In genomic region chr5:137340222-137340621, GRCm38 (mm10) we compare ENCODE assay signal across 8 mouse cellular contexts. TPM values are rescaled to one million over a fixed set of nuclear protein-coding genes. Genes with fewer than 3 reads are reported as not detected.
DNase-seq lines count a peak whose midpoint lies in the region; ATAC-seq lines count a peak whose summit lies in the region.
"Had no signal": no experiment of that assay in that cellular context is flagged by ENCODE, and none has a peak within 500 bp of the region (broad histone marks: within the 10 kb centered on the region; RNA-seq: fewer than 3 reads in every experiment).

No protein-coding gene starts in this region.

- 0 out of 2 replicates have a peak, but pooled peaks cover 2% of the 10 kb centered on the region for H3K9me3 ChIP-seq in kidney, embryonic 15.5 days (replicated peaks)
- H3K9me3 ChIP-seq in embryonic facial prominence, embryonic 13.5 days: no peaks in the 10 kb centered on the region
- H3K9me3 ChIP-seq in heart, embryonic 16.5 days (replicated peaks; ENCODE audit: control insufficient read depth, low read length): 0 out of 2 replicates have a peak, but pooled peaks cover 3% of the 10 kb centered on the region
- no peaks in the 10 kb centered on the region for H3K9me3 ChIP-seq in midbrain, embryonic 15.5 days

- ATAC-seq in kidney, embryonic 15.5 days (replicated peaks; ENCODE audit: low FRiP score): no peak
- no peak for ATAC-seq in embryonic facial prominence, embryonic 13.5 days (ENCODE audit: insufficient number of reproducible peaks, insufficient read depth, low FRiP score, low TSS enrichment, low read depth)
- ATAC-seq in heart, embryonic 16.5 days (replicated peaks; ENCODE audit: extremely low read depth, insufficient read depth, low FRiP score): no peak
- no peak for ATAC-seq in midbrain, embryonic 15.5 days (replicated peaks)

- H3K27ac ChIP-seq in kidney, embryonic 15.5 days: peak overlapping the region; percentile 92
- peak overlapping the region; percentile 90 for H3K27ac ChIP-seq in embryonic facial prominence, embryonic 13.5 days
- H3K27ac ChIP-seq in heart, embryonic 16.5 days (ENCODE audit: low read length): peak overlapping the region; percentile 91
- H3K27ac ChIP-seq in midbrain, embryonic 15.5 days: peak overlapping the region; percentile 82

- no peak for DNase-seq in kidney, postnatal 10 days
- DNase-seq in adrenal gland, postnatal 25 days: no peak
- no peak for DNase-seq in frontal cortex, postnatal 25 days (ENCODE audit: low spot score in 2 of 2)
- DNase-seq: thymus, postnatal 14 days had no signal

- 75% methylated on average over 6 of the region's 6 CpGs for WGBS in kidney, embryonic 15.5 days
- WGBS in embryonic facial prominence, embryonic 13.5 days: 69% methylated on average over 6 of the region's 6 CpGs
- WGBS in heart, embryonic 16.5 days: 74% methylated on average over 6 of the region's 6 CpGs
- WGBS in midbrain, embryonic 15.5 days: 81% methylated on average over 6 of the region's 6 CpGs

- H3K4me3 ChIP-seq in kidney, embryonic 15.5 days (replicated peaks): no peak overlapping the region; the same call in 1 of the 2 replicates
- no peak overlapping the region for H3K4me3 ChIP-seq in embryonic facial prominence, embryonic 13.5 days
- H3K4me3 ChIP-seq in heart, embryonic 16.5 days (ENCODE audit: low read length): no peak overlapping the region
- 0 out of 2 replicates have a peak overlapping the region, but pooled peaks have one; percentile 45 for H3K4me3 ChIP-seq in midbrain, embryonic 15.5 days

- no peaks in the 10 kb centered on the region for H3K27me3 ChIP-seq in kidney, embryonic 15.5 days
- H3K27me3 ChIP-seq in embryonic facial prominence, embryonic 13.5 days: no peaks in the 10 kb centered on the region
- H3K27me3 ChIP-seq in heart, embryonic 16.5 days (ENCODE audit: control insufficient read depth, insufficient read depth, low read length): no peaks in the 10 kb centered on the region
- H3K27me3 ChIP-seq in midbrain, embryonic 15.5 days (replicated peaks): no peaks in the 10 kb centered on the region

- H3K4me1 ChIP-seq in kidney, embryonic 15.5 days: peaks cover 34% of the 10 kb centered on the region
- H3K4me1 ChIP-seq in embryonic facial prominence, embryonic 13.5 days: peaks cover 17% of the 10 kb centered on the region
- H3K4me1 ChIP-seq in heart, embryonic 16.5 days (ENCODE audit: control insufficient read depth, insufficient read depth, low read length): peaks cover 14% of the 10 kb centered on the region
- peaks cover 20% of the 10 kb centered on the region for H3K4me1 ChIP-seq in midbrain, embryonic 15.5 days

- H3K4me2 ChIP-seq in kidney, embryonic 15.5 days: peak overlapping the region; percentile 77; the same call in 1 of the 2 replicates
- H3K4me2 ChIP-seq in embryonic facial prominence, embryonic 13.5 days: peak overlapping the region; percentile 75; the same call in 1 of the 2 replicates
- no peak overlapping the region for H3K4me2 ChIP-seq in heart, embryonic 16.5 days (ENCODE audit: low read depth, low read length)
- peak overlapping the region; percentile 85 for H3K4me2 ChIP-seq in midbrain, embryonic 15.5 days

- no peak overlapping the region; the same call in 1 of the 2 replicates for H3K9ac ChIP-seq in kidney, embryonic 15.5 days
- no peak overlapping the region for H3K9ac ChIP-seq in embryonic facial prominence, embryonic 13.5 days
- H3K9ac ChIP-seq in heart, embryonic 16.5 days (ENCODE audit: low read length): no peak overlapping the region
- H3K9ac ChIP-seq in midbrain, embryonic 15.5 days: 0 out of 2 replicates have a peak overlapping the region, but pooled peaks have one; percentile 53

- no peaks in the 10 kb centered on the region for H3K36me3 ChIP-seq in kidney, embryonic 15.5 days
- H3K36me3 ChIP-seq in embryonic facial prominence, embryonic 13.5 days: no peaks in the 10 kb centered on the region
- H3K36me3 ChIP-seq in heart, embryonic 16.5 days (ENCODE audit: control insufficient read depth, insufficient read depth): no peaks in the 10 kb centered on the region
- H3K36me3 ChIP-seq in midbrain, embryonic 15.5 days (replicated peaks): no peaks in the 10 kb centered on the region

RNA-seq across cellular contexts. Expression of gene Slc12a9, which starts 6.8 kb away (rescaled TPM):
- polyA plus RNA-seq in kidney, embryonic 15.5 days (2015; fragmentation: Nextera tagmentation; extraction: Ambion mirVana): 14.2 and 16.0 TPM in 2 replicates
- 16.0 and 16.1 TPM in 2 replicates for polyA plus RNA-seq in embryonic facial prominence, embryonic 13.5 days (2015; fragmentation: Nextera tagmentation; extraction: Ambion mirVana)
- 7.7 and 8.5 TPM in 2 replicates for polyA plus RNA-seq in heart, embryonic 16.5 days (2015; fragmentation: Nextera tagmentation; extraction: Ambion mirVana)
- polyA plus RNA-seq in midbrain, embryonic 15.5 days (2015; fragmentation: Nextera tagmentation; extraction: Ambion mirVana): 27.7 and 29.5 TPM in 2 replicates
- 9.2 and 17.7 TPM in 2 replicates for total RNA-seq in adrenal gland, postnatal 25 days (2021)

RNA-seq across cellular contexts. Expression of gene Ephb4, which starts 9.7 kb away (rescaled TPM):
- 49.1 and 54.9 TPM in 2 replicates for polyA plus RNA-seq in kidney, embryonic 15.5 days (2015; fragmentation: Nextera tagmentation; extraction: Ambion mirVana)
- polyA plus RNA-seq in embryonic facial prominence, embryonic 13.5 days (2015; fragmentation: Nextera tagmentation; extraction: Ambion mirVana): 70.4 and 71.0 TPM in 2 replicates
- 32.1 and 36.4 TPM in 2 replicates for polyA plus RNA-seq in heart, embryonic 16.5 days (2015; fragmentation: Nextera tagmentation; extraction: Ambion mirVana)
- polyA plus RNA-seq in midbrain, embryonic 15.5 days (2015; fragmentation: Nextera tagmentation; extraction: Ambion mirVana): 6.8 and 8.7 TPM in 2 replicates
- 54.6 and 70.5 TPM in 2 replicates for total RNA-seq in adrenal gland, postnatal 25 days (2021)

RNA-seq across cellular contexts. Expression of gene Trip6, which starts 26.0 kb away (rescaled TPM):
- polyA plus RNA-seq in kidney, embryonic 15.5 days (2015; fragmentation: Nextera tagmentation; extraction: Ambion mirVana): 77.9 and 87.5 TPM in 2 replicates
- polyA plus RNA-seq in embryonic facial prominence, embryonic 13.5 days (2015; fragmentation: Nextera tagmentation; extraction: Ambion mirVana): 106 TPM in 2 replicates
- 43.1 and 49.7 TPM in 2 replicates for polyA plus RNA-seq in heart, embryonic 16.5 days (2015; fragmentation: Nextera tagmentation; extraction: Ambion mirVana)
- 14.7 and 19.1 TPM in 2 replicates for polyA plus RNA-seq in midbrain, embryonic 15.5 days (2015; fragmentation: Nextera tagmentation; extraction: Ambion mirVana)
- total RNA-seq in adrenal gland, postnatal 25 days (2021): 32.3 and 40.8 TPM in 2 replicates

RNA-seq across cellular contexts. Expression of gene Srrt, which starts 32.7 kb away (rescaled TPM):
- 141 and 158 TPM in 2 replicates for polyA plus RNA-seq in kidney, embryonic 15.5 days (2015; fragmentation: Nextera tagmentation; extraction: Ambion mirVana)
- 143 and 148 TPM in 2 replicates for polyA plus RNA-seq in embryonic facial prominence, embryonic 13.5 days (2015; fragmentation: Nextera tagmentation; extraction: Ambion mirVana)
- 94.5 and 97.0 TPM in 2 replicates for polyA plus RNA-seq in heart, embryonic 16.5 days (2015; fragmentation: Nextera tagmentation; extraction: Ambion mirVana)
- 106 and 107 TPM in 2 replicates for polyA plus RNA-seq in midbrain, embryonic 15.5 days (2015; fragmentation: Nextera tagmentation; extraction: Ambion mirVana)
- 164 and 195 TPM in 2 replicates for total RNA-seq in adrenal gland, postnatal 25 days (2021)

RNA-seq across cellular contexts. Expression of gene Ufsp1, which starts 45.8 kb away (rescaled TPM):
- polyA plus RNA-seq in kidney, embryonic 15.5 days (2015; fragmentation: Nextera tagmentation; extraction: Ambion mirVana): 5.9 and 7.3 TPM in 2 replicates
- polyA plus RNA-seq in embryonic facial prominence, embryonic 13.5 days (2015; fragmentation: Nextera tagmentation; extraction: Ambion mirVana): 5.4 and 5.6 TPM in 2 replicates
- polyA plus RNA-seq in heart, embryonic 16.5 days (2015; fragmentation: Nextera tagmentation; extraction: Ambion mirVana): 8.5 TPM in 2 replicates
- 18.2 and 18.7 TPM in 2 replicates for polyA plus RNA-seq in midbrain, embryonic 15.5 days (2015; fragmentation: Nextera tagmentation; extraction: Ambion mirVana)
- total RNA-seq in adrenal gland, postnatal 25 days (2021): 9.6 and 12.1 TPM in 2 replicates
